Mouse (Mus musculus): Measurements from ENCODE around the gene Agpat3. TPM values are rescaled to one million over a fixed set of nuclear protein-coding genes. Genes with fewer than 3 reads are reported as not detected.

Agpat3 gene
- total RNA-seq, 2 experiments from 2014 or later: 169 to 181 TPM

DNA sequence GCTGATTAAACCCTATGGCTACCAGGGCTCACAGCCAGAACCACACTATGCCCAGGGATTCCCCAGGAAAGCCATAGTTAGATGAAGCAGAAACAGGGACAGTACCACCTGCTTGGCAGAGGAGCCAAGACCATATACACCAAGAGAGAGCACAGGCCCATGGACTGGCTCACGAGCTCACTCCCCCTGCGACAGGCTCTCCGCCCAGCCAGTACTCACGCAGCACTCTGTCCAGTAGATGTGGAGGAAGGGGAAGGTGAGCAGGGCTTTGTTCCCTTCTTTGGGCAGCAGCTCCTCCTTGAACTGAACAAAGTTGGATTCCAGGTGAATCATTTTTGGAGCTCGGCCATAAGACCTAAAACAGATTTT lies 123.7 kb downstream of the Agpat3 start:
- intact Hi-C loops (cut with DNase I): no loop called here
- no peak for DNase-seq

DNA sequence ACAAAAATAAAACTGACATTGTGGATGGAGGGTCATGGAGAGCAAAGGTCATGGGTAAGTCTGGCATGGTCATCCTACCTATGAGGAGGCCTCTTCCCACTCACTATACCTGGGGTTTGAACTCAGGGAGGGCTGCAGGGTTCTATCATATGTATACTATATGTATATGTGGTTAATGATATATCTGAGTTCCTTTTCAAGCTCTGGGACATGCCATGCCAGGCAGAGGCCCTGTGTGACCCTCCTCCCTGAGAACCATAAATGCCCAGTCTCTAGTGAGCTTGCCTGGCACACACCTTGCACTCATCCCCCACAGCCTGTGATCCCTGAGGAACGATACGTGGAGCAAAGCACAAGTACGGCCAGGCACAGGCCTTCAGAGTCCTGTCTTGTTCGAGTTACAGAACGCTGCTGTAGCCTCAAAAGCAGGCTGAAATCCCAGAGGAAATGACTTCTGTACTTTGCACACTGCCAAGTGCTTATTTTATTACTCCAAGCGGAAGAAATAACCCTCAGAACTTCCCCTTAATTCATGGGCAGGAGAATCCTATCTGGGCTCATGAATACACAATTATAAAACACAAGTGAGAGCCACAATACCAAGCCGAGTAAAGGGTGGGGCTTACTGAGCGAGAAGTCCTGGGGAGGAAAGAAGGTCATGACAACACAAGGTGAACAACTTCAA lies 124.3 kb downstream of the Agpat3 start:
- intact Hi-C loops (cut with DNase I): no loop called here
- no peak for DNase-seq

DNA sequence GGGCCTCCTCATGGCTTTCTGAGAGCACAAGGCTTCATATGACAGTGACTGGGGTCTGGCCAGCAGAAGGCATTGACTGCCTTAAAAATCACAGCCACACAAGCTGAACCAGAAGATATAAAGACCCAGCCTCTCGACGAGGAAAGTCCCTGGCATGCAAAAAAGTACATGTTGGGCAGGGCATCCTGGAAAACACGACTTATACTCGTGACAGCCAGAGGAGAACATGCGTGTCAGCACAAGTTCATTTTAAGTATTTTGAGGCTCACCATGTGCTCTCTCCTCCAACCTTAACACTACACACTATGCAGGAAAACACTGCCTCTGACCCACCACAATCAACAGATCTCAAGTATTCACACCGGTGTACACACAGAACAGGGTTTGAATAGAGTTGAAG lies 128.2 kb downstream of the Agpat3 start:
- DNase-seq: no peak
- intact Hi-C loops (cut with DNase I): loop anchor here (5.0 kb wide), 1 partner anchor 37 kb away; the partner anchor contains the start of gene Pwp2

DNA sequence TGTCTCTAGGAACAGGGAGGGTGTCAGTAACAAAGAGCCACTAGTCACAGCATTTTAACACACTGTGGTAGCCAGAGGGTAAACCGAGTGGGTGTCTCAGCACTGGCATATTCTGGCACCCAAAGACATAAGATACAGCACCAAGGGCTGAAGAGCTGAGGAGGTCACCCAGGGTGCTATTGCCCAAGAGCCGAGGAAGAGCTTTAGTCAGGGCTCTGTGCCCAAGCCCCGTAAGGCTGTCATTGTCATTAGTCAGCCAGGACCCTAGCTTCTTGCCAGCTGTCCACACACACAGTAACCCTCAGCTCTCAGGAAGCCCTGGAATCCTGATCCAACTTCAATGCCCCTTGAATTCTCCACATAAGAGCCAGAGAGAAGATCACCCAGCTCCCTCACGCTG lies 129.4 kb downstream of the Agpat3 start:
- DNase-seq: no peak
- intact Hi-C loops (cut with DNase I): loop anchor here (5.0 kb wide), 1 partner anchor 36 kb away; the partner anchor contains the start of gene Pwp2

DNA sequence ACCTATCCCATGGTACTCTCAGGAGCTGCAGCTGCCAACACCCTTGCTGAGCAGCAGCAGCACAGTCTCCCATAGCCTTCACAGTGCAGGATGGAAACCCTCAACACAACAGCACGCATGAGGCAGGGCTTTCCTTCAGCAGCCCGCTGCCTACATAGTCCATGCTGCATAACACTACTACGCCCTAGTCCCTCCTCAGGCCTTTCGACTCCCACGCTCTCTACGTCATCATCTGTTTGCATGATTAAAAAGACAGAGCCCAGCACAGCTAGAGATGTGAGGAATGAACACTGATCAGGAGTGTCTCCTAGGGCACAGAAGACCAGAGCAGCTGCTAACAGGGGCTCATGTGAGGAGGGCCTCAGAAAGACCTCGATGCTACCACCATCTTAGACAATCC lies 131.0 kb downstream of the Agpat3 start:
- DNase-seq: no peak
- intact Hi-C loops (cut with DNase I): loop anchor here (5.0 kb wide), 1 partner anchor 34 kb away; the partner anchor contains the start of gene Pwp2

DNA sequence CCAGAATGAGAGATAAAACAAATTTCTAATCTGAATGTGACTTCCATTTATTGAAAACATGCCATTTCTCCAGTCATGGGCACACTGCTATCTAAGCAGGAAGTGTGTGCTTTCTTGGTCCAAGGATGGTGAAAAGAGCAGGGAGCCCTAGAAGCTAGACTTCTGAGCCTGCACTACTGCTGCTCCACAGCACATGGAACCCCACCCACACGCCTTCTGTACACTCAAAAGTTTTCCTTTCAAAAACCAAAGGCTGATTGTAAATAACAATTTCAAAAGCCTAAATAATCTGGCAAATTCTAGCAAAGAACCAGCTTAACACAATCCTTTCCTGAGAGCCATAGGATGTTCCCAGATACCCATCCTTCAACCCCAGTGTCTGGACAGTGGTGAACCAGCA lies 132.8 kb downstream of the Agpat3 start:
- intact Hi-C loops (cut with DNase I): no loop called here
- DNase-seq: no peak

Small RNAs within 50 kb of the gene (microRNA-seq; reads per million reads assigned to microRNA genes)
- not detected for gene Mir7659

Other genes with a start within 250 kb of the Agpat3 start
- 10 to 100 TPM; 52.6 to 59.3 TPM for gene D10Jhu81e, start 182.7 kb downstream of the Agpat3 start, total RNA-seq (2021)
- 10 to 100 TPM; 22.6 to 23.7 TPM for gene Pwp2, start 167.3 kb downstream of the Agpat3 start, total RNA-seq (2021)
- 10 to 100 TPM; 85.8 to 86.5 TPM for gene Trappc10, start 107.8 kb downstream of the Agpat3 start, total RNA-seq (2021)
- 100 to 1,000 TPM; 295 to 298 TPM for gene Rrp1, start 60.6 kb upstream of the Agpat3 start, total RNA-seq (2021)
- gene Cstb, start 73.2 kb upstream of the Agpat3 start, total RNA-seq (2021): 10 to 100 TPM; 40.0 to 40.8 TPM
- gene Pdxk, start 112.5 kb upstream of the Agpat3 start, total RNA-seq (2021): 10 to 100 TPM; 41.1 to 45.1 TPM
- gene Olfr1358, start 164.9 kb upstream of the Agpat3 start, total RNA-seq (2021): not detected
- 10 to 100 TPM; 30.0 to 39.9 TPM for gene Ilvbl, start 221.9 kb upstream of the Agpat3 start, total RNA-seq (2021)
- 1 to 10 TPM; 4.1 to 4.7 TPM for gene Syde1, start 239.5 kb upstream of the Agpat3 start, total RNA-seq (2021)